In the genomic region with DNA sequence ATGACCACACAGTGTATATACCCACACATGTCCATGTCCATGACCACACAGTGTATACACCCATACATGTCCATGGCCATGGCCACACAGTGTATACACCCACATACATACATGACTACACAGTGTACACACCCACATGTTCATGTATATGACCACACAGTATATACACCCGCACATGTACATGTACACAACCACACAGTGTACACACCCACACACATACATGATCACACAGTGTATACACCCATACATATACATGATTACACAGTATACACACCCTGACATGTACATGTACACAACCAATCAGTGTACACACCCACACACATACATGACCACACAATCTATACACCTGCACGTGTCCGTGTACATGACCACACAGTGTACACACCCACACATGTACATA, we compare ENCODE assay signal across 13 mouse cellular contexts.
A peak's percentile ranks its signal among the peaks of the same experiment; 100 is the strongest.
DNase-seq lines count a peak whose midpoint lies in the region; ATAC-seq and TF ChIP-seq lines count a peak whose summit lies in the region.
"Had no signal": no experiment of that assay in that cellular context is flagged by ENCODE, and none has a peak within 500 bp of the region (broad histone marks: within the 10 kb centered on the region; RNA-seq: fewer than 3 reads in every experiment).

No protein-coding gene starts in this region.

- no peak overlapping the region for H3K4me2 ChIP-seq in heart, embryonic 15.5 days
- H3K4me2 ChIP-seq in forebrain, embryonic 15.5 days (replicated peaks) = no peak overlapping the region
- no peak overlapping the region for H3K4me2 ChIP-seq in intestine, embryonic 16.5 days (ENCODE audit: low read depth, low read length)

- TF ChIP-seq CTCF in G1E (IDR thresholded peaks at IDR 0.05; ENCODE audit: low read depth, low read length) = no peak

- H3K27me3 ChIP-seq in heart, embryonic 15.5 days = no peaks in the 10 kb centered on the region
- no peaks in the 10 kb centered on the region for H3K27me3 ChIP-seq in G1E (ENCODE audit: insufficient read depth, low read length)
- no peaks in the 10 kb centered on the region for H3K27me3 ChIP-seq in forebrain, embryonic 15.5 days
- peaks cover 7% of the 10 kb centered on the region for H3K27me3 ChIP-seq in megakaryocyte, embryonic 14.5 days (replicated peaks)
- no peaks in the 10 kb centered on the region for H3K27me3 ChIP-seq in intestine, embryonic 16.5 days (replicated peaks; ENCODE audit: control insufficient read depth, insufficient read depth, low read length)

- H3K4me3 ChIP-seq in heart, embryonic 15.5 days = no peak overlapping the region
- peak overlapping the region; percentile 1; the same call in 1 of the 2 replicates for H3K4me3 ChIP-seq in G1E (ENCODE audit: low read depth, low read length)
- H3K4me3 ChIP-seq in forebrain, embryonic 15.5 days = no peak overlapping the region
- peak overlapping the region; percentile 60 for H3K4me3 ChIP-seq in megakaryocyte, embryonic 14.5 days (replicated peaks)
- H3K4me3 ChIP-seq in intestine, embryonic 16.5 days (ENCODE audit: low read length) = no peak overlapping the region

- ATAC-seq in heart, embryonic 15.5 days (replicated peaks; ENCODE audit: insufficient number of reproducible peaks, insufficient read depth, low FRiP score, low read depth) = peak; percentile 18; the same call in 1 of the 2 replicates
- 0 out of 2 replicates have a peak, but pooled peaks have one; percentile 11 for ATAC-seq in G1E (ENCODE audit: extremely low read depth, insufficient number of reproducible peaks, low FRiP score, poor library complexity, severe bottlenecking)
- ATAC-seq in forebrain, embryonic 15.5 days (replicated peaks) = peak; percentile 65; the same call in 1 of the 2 replicates
- no peak for ATAC-seq in intestine, embryonic 16.5 days

- no peak for DNase-seq in heart, postnatal 4 days
- DNase-seq in G1E (ENCODE audit: low spot score) = no peak
- DNase-seq in testis, postnatal 14 days (ENCODE audit: low spot score) = no peak
- DNase-seq in right cerebral cortex, adult 18-20 months = no peak
- DNase-seq: adrenal gland, postnatal 10 days; B cell, adult 2 months; heart, postnatal 10 days; kidney, postnatal 25 days; retina, postnatal 1 day had no signal

- H3K4me1 ChIP-seq in heart, embryonic 15.5 days (replicated peaks) = peaks cover 11% of the 10 kb centered on the region
- no peaks in the 10 kb centered on the region for H3K4me1 ChIP-seq in G1E (ENCODE audit: insufficient read depth, low read depth, low read length)
- peaks cover 10% of the 10 kb centered on the region for H3K4me1 ChIP-seq in forebrain, embryonic 15.5 days
- peaks cover 48% of the 10 kb centered on the region for H3K4me1 ChIP-seq in megakaryocyte, embryonic 14.5 days
- H3K4me1 ChIP-seq in intestine, embryonic 16.5 days (ENCODE audit: control insufficient read depth, insufficient read depth, low read length) = no peaks in the 10 kb centered on the region

- H3K9ac ChIP-seq in heart, embryonic 15.5 days = no peak overlapping the region
- H3K9ac ChIP-seq in forebrain, embryonic 15.5 days (replicated peaks) = no peak overlapping the region
- H3K9ac ChIP-seq in intestine, embryonic 16.5 days (ENCODE audit: low read depth, low read length) = no peak overlapping the region

- H3K36me3 ChIP-seq in heart, embryonic 15.5 days = no peaks in the 10 kb centered on the region
- no peaks in the 10 kb centered on the region for H3K36me3 ChIP-seq in G1E (replicated peaks)
- no peaks in the 10 kb centered on the region for H3K36me3 ChIP-seq in forebrain, embryonic 15.5 days
- H3K36me3 ChIP-seq in megakaryocyte, embryonic 14.5 days (replicated peaks; ENCODE audit: low read length) = no peaks in the 10 kb centered on the region
- H3K36me3 ChIP-seq in intestine, embryonic 16.5 days (ENCODE audit: control insufficient read depth, insufficient read depth, low read length) = no peaks in the 10 kb centered on the region

- 90% methylated on average over 3 of the region's 3 CpGs for WGBS in heart, embryonic 15.5 days
- WGBS in forebrain, embryonic 15.5 days = 98% methylated on average over 3 of the region's 3 CpGs
- WGBS in intestine, embryonic 16.5 days = 94% methylated on average over 3 of the region's 3 CpGs

- H3K9me3 ChIP-seq in heart, embryonic 15.5 days (replicated peaks) = no peaks in the 10 kb centered on the region
- peaks cover 70% of the 10 kb centered on the region for H3K9me3 ChIP-seq in G1E (replicated peaks)
- no peaks in the 10 kb centered on the region for H3K9me3 ChIP-seq in forebrain, embryonic 15.5 days
- H3K9me3 ChIP-seq in megakaryocyte, embryonic 14.5 days = no peaks in the 10 kb centered on the region
- H3K9me3 ChIP-seq in intestine, embryonic 16.5 days (ENCODE audit: control insufficient read depth, low read length) = no peaks in the 10 kb centered on the region

- no peak overlapping the region for H3K27ac ChIP-seq in heart, embryonic 15.5 days
- H3K27ac ChIP-seq in forebrain, embryonic 15.5 days (replicated peaks) = no peak overlapping the region
- H3K27ac ChIP-seq in intestine, embryonic 16.5 days (ENCODE audit: low read length) = no peak overlapping the region

Comparison
In these comparisons a context has a peak if more than half of its experiments do, and no peak if none do; other contexts are left out.
1. H3K4me3 ChIP-seq: peak in G1E (single experiment) and megakaryocyte, embryonic 14.5 days (single experiment); none in heart, embryonic 15.5 days (single experiment), forebrain, embryonic 15.5 days (single experiment) and intestine, embryonic 16.5 days (single experiment).